Mouse (Mus musculus): ENCODE measurements around the gene Osbpl10.

DNA sequence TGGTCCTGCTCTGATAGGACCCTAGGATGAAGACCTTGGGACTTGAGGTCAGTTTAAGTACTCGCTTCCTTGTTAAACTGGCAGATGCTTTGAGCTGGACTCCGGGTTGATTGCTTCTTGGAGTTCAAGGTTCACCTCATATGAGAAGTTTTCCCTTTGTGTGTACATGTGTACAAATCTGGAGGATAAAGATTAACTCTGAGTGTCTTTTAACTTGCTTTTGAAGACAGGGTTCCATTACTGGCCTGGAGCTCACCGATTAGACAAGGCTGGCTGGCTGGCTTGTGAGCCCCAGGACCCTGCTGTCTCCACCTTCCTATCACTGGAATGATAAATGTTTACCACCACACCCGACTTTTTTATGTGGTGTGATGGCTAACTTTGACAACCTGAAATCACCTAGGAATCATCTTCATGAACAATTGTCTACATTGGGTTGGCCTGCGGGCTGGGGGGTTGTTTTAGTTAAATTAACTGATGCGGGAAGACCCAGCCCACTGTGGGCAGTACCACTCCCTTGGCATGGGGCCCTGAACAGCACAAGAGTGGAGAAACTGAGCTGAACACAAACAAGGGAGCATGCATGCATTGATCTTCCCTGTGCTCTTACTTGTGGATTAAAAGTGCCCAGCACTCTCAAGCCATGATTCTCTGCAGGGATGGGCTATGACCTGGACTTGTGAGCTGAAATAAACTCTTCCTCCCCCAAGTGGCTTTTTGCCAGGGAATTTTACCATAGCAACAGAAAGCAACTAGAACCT is 20.8 kb downstream of the Osbpl10 start:
- TF ChIP-seq CTCF (IDR thresholded peaks at IDR 0.05; ENCODE audit: low read depth) (no peak), EP300 (IDR thresholded peaks at IDR 0.05; ENCODE audit: low read depth) (no peak)

All from liver, postnatal 0 days (tissue).